Mouse (Mus musculus): ENCODE measurements around the gene Agrp. TPM values are rescaled to one million over a fixed set of nuclear protein-coding genes. Genes with fewer than 3 reads are reported as not detected.
A peak's percentile ranks its signal among the peaks of the same experiment; 100 is the strongest.

Agrp gene
- polyA plus RNA-seq, 2 experiments, result 1.0 to 2.5 TPM

DNA sequence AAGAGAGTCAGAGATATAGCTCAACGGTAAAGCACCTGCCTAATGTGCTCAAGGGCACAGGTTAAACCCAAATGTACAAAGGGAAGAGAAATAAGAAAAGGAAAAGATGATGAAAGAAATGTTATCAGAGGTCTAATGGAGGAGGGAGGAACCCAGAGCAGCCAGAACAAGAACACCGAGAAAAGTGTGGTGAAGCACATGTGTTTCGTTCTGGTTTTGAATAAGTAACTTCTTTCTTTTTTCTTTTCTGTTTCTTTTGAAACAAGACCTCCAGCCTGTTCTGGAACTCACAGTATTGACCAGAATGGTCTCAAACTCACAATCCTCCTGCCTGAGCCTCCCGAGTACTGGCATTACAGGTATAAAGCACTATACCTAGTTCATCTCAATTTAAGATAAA lies 7.9 kb downstream of the Agrp start:
- H3K9ac ChIP-seq (ENCODE audit: low read depth, low read length, severe bottlenecking), result no peak overlapping the region
- no peak for TF ChIP-seq POLR2A (IDR thresholded peaks at IDR 0.05; ENCODE audit: borderline replicate concordance, extremely low read depth, insufficient read depth, insufficient read length)
- WGBS, result 85% methylated on average over 4 of the region's 4 CpGs
- peaks cover 9% of the 10 kb centered on the region for H3K4me1 ChIP-seq (ENCODE audit: control insufficient read depth, insufficient read depth, low read length)
- no peak for DNase-seq (ENCODE audit: low spot score)
- ATAC-seq (ENCODE audit: low FRiP score, low read depth), result no peak
- H3K36me3 ChIP-seq (ENCODE audit: control insufficient read depth, insufficient read depth, low read length), result no peaks in the 10 kb centered on the region
- no peak overlapping the region for H3K4me2 ChIP-seq (replicated peaks; ENCODE audit: low read depth, low read length, severe bottlenecking)
- no peak overlapping the region for H3K4me3 ChIP-seq (replicated peaks; ENCODE audit: low read length)
- H3K9me3 ChIP-seq (ENCODE audit: control insufficient read depth, low read length), result no peaks in the 10 kb centered on the region
- no peaks in the 10 kb centered on the region for H3K27me3 ChIP-seq (ENCODE audit: control insufficient read depth, insufficient read depth, low read length)
- no peak overlapping the region for H3K27ac ChIP-seq (replicated peaks; ENCODE audit: low read depth, low read length)

DNA sequence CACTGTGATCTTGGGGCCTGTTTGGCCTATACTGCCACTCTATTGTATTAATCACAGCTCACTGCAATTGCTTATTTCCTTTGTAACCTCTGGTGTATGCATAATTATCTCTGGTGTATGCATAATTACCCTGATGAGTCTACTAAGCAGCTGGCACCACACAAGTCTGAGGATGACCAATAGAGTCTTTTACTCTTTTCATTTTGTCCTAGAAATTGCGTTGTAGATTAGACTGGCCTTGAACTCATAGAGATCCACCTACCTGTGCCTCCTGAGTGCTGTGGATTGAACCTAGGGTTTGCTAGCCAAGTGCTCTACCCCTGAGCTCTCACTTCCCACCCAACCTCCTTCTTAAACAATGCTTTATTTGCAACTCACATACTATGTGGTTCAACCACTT lies 11.1 kb downstream of the Agrp start:
- Histone ChIP-seq H3K4me1 (ENCODE audit: control insufficient read depth, insufficient read depth, low read length) (peaks cover 25% of the 10 kb centered on the region), H3K9ac (ENCODE audit: low read depth, low read length, severe bottlenecking) (no peak overlapping the region), H3K9me3 (ENCODE audit: control insufficient read depth, low read length) (no peaks in the 10 kb centered on the region), H3K36me3 (ENCODE audit: control insufficient read depth, insufficient read depth, low read length) (peaks cover 17% of the 10 kb centered on the region), H3K27me3 (ENCODE audit: control insufficient read depth, insufficient read depth, low read length) (no peaks in the 10 kb centered on the region), H3K27ac (replicated peaks; ENCODE audit: low read depth, low read length) (no peak overlapping the region), H3K4me2 (replicated peaks; ENCODE audit: low read depth, low read length, severe bottlenecking) (no peak overlapping the region), H3K4me3 (replicated peaks; ENCODE audit: low read length) (no peak overlapping the region)
- 95% methylated on average over 1 of the region's 1 CpGs for WGBS
- ATAC-seq (ENCODE audit: low FRiP score, low read depth), result no peak
- DNase-seq (ENCODE audit: low spot score), result no peak
- no peak for TF ChIP-seq POLR2A (IDR thresholded peaks at IDR 0.05; ENCODE audit: borderline replicate concordance, extremely low read depth, insufficient read depth, insufficient read length)

DNA sequence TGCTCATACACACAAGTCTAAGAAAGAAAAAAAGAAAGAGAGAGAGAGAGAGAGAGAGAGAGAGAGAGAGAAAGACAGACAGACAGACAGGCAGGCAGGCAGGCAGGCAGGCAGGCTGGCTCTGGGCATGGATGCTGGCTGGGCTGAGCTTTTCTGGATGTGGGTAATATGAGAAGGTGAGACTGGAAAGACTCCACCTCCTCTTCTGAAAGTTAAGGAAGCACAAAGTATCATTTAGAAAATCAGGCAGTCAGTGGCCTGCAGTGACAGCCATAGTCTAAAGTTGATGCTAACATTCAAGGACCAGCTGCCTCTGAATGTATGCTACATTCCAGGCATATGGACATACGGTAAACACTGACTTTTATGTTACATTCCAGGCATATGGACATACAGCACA lies 12.4 kb downstream of the Agrp start:
- Histone ChIP-seq H3K36me3 (ENCODE audit: control insufficient read depth, insufficient read depth, low read length) (peaks cover 29% of the 10 kb centered on the region), H3K4me1 (ENCODE audit: control insufficient read depth, insufficient read depth, low read length) (peaks cover 25% of the 10 kb centered on the region), H3K9ac (ENCODE audit: low read depth, low read length, severe bottlenecking) (no peak overlapping the region), H3K4me2 (replicated peaks; ENCODE audit: low read depth, low read length, severe bottlenecking) (no peak overlapping the region), H3K27ac (replicated peaks; ENCODE audit: low read depth, low read length) (peak overlapping the region; percentile 71), H3K4me3 (replicated peaks; ENCODE audit: low read length) (no peak overlapping the region), H3K9me3 (ENCODE audit: control insufficient read depth, low read length) (no peaks in the 10 kb centered on the region), H3K27me3 (ENCODE audit: control insufficient read depth, insufficient read depth, low read length) (no peaks in the 10 kb centered on the region)
- 4% methylated on average over 1 of the region's 1 CpGs for WGBS
- ATAC-seq (ENCODE audit: low FRiP score, low read depth) (no peak), DNase-seq (ENCODE audit: low spot score) (no peak)
- TF ChIP-seq POLR2A (IDR thresholded peaks at IDR 0.05; ENCODE audit: borderline replicate concordance, extremely low read depth, insufficient read depth, insufficient read length), result no peak

DNA sequence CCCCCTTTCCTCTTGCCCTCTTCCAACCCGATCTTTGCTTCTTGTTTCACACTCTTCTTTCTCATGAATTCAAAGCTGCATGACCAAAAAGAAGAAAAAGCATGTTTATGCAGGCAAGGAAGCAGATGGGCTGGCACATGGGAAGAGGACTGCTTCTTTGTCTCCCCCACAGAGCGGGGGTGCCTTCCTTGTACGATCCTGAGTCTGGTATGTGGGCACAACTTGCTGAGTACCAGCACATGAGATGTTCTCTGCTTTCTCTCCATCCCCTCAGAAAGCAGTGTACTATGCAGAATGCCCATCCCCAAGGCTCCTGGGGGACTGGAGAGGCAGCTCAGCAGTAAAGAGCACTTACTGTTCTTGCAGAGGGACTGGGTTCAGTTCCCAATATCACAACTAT lies 12.8 kb downstream of the Agrp start:
- Histone ChIP-seq H3K9ac (ENCODE audit: low read depth, low read length, severe bottlenecking) (no peak overlapping the region), H3K4me2 (replicated peaks; ENCODE audit: low read depth, low read length, severe bottlenecking) (no peak overlapping the region)

DNA sequence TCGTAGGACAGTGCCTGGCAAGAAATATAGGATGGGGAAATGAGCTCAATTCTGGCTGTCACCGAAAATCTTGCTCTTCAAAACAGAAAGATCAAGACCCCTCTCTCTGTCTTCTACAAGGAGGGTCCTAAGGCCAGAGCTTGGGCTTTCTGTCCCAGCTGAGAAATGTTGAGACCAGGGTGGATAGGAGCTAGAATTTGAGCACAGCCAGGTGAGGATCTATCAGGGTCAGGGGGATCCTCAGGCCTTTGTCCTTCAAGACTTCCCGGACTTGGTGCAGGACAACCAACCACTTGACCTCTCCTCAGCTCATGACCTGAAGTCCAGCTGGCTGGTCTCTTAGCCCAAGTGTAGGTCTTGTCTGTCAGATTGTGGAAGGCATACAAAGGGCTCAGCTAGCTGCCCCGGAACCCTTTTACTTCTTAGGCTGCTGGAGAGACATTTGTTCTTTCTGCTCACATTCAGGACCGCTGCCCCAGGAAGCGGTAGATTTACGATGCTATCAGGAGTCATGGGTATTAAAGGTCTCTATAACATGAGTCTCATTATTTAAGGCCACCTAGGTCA lies 13.4 kb downstream of the Agrp start:
- no peak for ATAC-seq (ENCODE audit: low FRiP score, low read depth)
- Histone ChIP-seq H3K4me2 (replicated peaks; ENCODE audit: low read depth, low read length, severe bottlenecking) (no peak overlapping the region), H3K27ac (replicated peaks; ENCODE audit: low read depth, low read length) (peak overlapping the region; percentile 6; the same call in 1 of the 2 replicates), H3K9ac (ENCODE audit: low read depth, low read length, severe bottlenecking) (no peak overlapping the region), H3K36me3 (ENCODE audit: control insufficient read depth, insufficient read depth, low read length) (peaks cover 40% of the 10 kb centered on the region), H3K4me1 (ENCODE audit: control insufficient read depth, insufficient read depth, low read length) (peaks cover 25% of the 10 kb centered on the region), H3K27me3 (ENCODE audit: control insufficient read depth, insufficient read depth, low read length) (no peaks in the 10 kb centered on the region), H3K9me3 (ENCODE audit: control insufficient read depth, low read length) (no peaks in the 10 kb centered on the region), H3K4me3 (replicated peaks; ENCODE audit: low read length) (no peak overlapping the region)
- DNase-seq (ENCODE audit: low spot score), result no peak
- WGBS, result 24% methylated on average over 7 of the region's 7 CpGs
- TF ChIP-seq POLR2A (IDR thresholded peaks at IDR 0.05; ENCODE audit: borderline replicate concordance, extremely low read depth, insufficient read depth, insufficient read length), result no peak

More for the DNA sequence above, 12.8 kb downstream of the Agrp start:
- DNase-seq (ENCODE audit: low spot score) (no peak), ATAC-seq (ENCODE audit: low FRiP score, low read depth) (no peak)
- H3K27ac ChIP-seq (replicated peaks; ENCODE audit: low read depth, low read length), result peak overlapping the region; percentile 71
- no peak for TF ChIP-seq POLR2A (IDR thresholded peaks at IDR 0.05; ENCODE audit: borderline replicate concordance, extremely low read depth, insufficient read depth, insufficient read length)
- H3K4me3 ChIP-seq (replicated peaks; ENCODE audit: low read length), result no peak overlapping the region
- no peaks in the 10 kb centered on the region for H3K27me3 ChIP-seq (ENCODE audit: control insufficient read depth, insufficient read depth, low read length)
- 46% methylated on average over 3 of the region's 3 CpGs for WGBS
- H3K4me1 ChIP-seq (ENCODE audit: control insufficient read depth, insufficient read depth, low read length), result peaks cover 25% of the 10 kb centered on the region
- peaks cover 34% of the 10 kb centered on the region for H3K36me3 ChIP-seq (ENCODE audit: control insufficient read depth, insufficient read depth, low read length)
- H3K9me3 ChIP-seq (ENCODE audit: control insufficient read depth, low read length), result no peaks in the 10 kb centered on the region

Measured in limb, embryonic 14.5 days (tissue).